Mouse (Mus musculus) c-Kit-positive CD71-positive TER-119-negative erythroid progenitor cells, embryonic 14.5 days (primary cell): ENCODE measurements at regions not wholly inside any gene's neighbourhood (a gene's known extent, or its start where the extent isn't known, plus 50 kb on each side); places are given as distances from the start of the nearest gene placed in this dataset.

Experiments
- DNase-seq: peaks from one replicate; pipeline ENCODE4 v3.0.0-alpha.2; 2013; ENCODE audit warnings: low read depth

DNA sequence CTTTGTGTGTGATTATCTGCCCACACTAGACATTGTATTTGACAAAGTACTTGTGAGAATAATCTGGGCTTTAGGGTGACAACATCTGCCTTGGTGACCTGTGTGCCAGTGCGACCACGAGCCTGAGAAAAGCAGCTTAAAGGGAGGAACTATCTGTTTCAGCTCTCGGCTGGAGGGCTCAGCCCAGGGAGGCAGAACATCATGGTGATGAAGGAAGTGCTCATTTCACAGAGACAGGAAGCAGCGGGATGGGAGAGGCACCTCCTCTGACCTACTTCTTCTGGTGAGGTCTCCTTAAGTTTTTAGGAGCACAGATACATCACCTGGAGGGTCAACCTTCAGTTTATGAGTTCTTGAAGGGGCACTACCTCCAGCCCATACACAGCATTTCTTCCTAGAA, 89.8 kb downstream of the Kif26a start:
- no peak for DNase-seq

DNA sequence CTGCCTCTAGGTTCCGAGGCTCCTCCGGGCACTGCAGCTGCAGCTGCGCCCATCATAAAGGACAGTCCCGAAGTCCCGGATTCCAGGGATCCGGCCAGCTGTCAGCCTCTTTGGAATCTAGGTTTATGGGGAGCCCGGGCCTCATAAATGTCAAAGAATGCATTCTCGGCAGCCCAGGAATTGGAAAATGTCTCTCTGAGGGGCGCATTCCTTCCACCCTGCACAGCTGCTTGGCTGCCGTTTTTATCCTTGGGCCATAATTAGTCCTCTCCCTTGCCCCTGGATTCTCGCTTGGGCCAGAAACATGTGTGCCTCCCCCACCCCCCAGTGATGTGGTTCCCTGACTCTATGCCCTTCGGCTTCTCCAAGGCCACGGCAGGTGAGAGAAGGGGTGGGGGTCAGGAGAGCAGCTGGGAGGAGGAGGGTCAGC, 91.1 kb downstream of the Kif26a start:
- DNase-seq = no peak

DNA sequence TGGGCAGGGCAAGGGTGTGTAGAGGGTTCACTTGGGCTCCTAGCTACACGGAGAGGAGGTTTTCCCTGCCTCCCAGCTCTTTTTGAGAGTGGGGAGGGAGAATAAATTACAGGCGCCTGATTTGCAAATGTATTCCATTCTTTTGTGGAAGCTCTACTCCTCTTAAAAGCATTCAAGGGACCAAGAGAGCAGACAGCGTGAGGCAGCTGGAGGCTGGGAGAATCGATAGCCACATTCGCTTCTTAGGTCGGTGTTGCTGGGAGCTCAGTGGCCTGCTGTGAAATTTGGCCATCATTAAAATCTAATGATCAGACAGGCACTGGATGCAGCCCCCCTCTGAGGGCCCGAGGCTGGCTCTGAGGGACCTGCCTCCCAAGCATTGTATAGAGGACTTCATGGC, 92.8 kb downstream of the Kif26a start:
- no peak for DNase-seq

DNA sequence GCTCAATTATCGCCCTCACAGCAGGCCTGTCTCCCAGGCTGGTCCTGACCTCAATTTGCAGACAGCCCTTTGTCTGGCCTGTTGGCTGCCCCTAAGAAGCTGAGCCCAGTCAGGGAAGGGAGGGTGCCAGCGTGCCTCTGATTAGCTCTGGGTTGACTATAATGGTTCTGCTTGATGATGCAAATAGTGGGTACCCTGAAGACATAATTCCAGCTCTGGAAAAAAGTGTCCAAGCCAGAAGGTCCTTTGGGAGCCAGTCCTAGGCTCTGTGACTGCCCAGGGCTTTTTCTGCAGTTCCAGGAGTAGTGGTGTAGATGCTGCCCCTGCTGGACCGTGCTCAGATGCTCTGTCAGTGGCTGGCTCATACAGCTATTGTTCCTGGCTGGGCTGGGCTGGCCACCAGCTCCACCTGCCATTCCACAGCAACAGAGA, 95.7 kb downstream of the Kif26a start:
- no peak for DNase-seq

- no peak for DNase-seq
These were observed 97.2 kb downstream of the Kif26a start for GRCm38 (mm10) chr12:112243231-112243630.

DNA sequence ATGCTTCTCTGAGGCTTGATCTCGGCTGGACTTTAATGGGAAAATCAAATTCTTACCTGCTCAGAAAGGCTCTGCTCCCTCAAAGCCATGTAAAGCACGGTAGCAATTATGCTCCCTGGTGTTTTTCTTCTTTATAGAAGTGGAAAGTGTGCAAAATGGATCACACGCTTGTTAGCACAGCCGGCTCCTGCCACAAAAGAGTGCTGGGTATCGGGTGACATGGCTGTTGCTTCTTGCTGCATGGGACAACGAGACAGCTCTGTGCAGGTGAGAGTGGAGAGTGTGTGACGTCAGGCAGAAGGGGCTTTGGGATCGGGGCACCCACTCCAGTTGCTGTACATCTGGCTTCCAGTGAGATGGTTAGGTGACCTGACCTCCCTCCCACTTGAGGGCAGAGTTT, 104.9 kb downstream of the Kif26a start:
- DNase-seq = no peak

GRCm38 (mm10) chr12:112253461-112253860, 107.5 kb downstream of the Kif26a start:
- DNase-seq = no peak

- no peak for DNase-seq
These were observed 109.2 kb downstream of the Kif26a start for GRCm38 (mm10) chr12:112255223-112255622.

DNA sequence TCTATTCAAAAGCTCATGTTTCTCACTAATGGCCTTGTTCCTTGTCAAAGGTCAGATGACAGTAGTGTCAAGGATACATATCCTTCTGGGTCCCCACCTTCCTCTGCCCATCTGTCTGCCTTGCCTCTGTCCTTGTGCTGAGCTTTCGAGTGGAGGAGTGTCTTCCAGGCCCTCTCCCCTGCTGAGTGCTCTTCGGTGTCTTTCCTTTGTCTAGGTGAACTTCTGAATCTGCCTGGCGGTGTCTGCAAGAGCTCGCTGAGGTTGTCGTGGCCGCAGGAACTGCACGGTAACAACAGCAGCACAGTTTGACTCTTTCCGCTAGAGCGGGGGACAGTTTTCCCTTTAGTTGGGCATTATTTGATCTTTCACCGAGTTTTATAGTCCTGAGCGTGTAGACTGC, 111.7 kb downstream of the Kif26a start:
- no peak for DNase-seq

DNA sequence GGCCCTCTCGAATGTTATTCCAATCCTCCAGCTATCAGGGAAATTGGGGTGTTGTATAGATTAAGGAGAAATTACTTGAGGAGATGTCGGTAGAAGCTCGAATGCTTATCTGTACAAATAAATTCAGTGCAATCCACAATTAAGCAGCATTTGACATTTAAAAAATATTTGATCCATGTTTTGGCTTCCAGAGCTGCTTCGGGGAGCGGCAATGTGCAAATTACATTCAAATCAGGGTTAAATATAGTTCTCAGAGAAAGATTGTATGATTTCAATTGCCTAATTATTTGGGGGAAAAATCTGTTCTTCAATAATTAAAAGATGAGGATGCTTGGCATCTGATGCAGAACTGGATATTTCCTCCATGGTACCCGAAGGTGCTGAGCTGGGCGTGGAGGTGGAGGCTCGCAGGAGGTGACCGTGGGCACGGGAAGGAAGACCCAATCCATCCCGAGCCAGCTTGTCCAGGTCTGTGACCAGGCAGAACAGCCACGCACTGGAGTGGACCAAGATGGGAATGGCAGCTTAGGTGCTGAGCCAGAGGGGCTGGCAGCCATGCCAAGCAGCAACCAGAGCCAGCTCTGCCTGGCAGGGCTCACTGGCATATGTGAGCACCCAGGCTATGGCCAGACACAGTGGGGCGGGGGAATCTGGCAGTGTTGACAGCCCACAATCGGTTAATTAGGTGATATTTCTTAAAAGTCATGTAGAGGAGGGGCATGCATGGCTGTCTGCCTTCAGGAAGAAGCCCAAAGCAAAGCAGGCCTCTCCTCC, 117.5 kb downstream of the Kif26a start:
- DNase-seq = no peak

DNA sequence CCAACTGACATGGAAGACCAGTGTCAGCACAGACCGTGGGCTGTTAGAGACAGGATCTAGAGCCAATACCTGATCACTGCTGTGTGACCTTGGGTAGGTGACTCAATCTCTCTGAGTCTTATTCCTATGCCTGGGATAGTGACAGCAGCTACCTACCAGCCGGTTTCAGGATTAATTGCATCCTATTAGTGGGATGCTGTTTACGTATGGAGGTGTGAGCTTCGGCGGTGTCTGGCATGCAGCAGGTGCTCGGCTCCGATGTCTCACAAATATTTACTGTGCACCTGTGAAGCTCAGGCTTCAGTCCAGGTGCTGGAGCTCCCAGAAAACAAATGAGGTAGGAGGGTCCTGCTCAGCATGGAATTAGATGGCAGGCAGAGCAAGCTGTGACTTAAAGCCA, 118.2 kb downstream of the Kif26a start:
- no peak for DNase-seq

DNA sequence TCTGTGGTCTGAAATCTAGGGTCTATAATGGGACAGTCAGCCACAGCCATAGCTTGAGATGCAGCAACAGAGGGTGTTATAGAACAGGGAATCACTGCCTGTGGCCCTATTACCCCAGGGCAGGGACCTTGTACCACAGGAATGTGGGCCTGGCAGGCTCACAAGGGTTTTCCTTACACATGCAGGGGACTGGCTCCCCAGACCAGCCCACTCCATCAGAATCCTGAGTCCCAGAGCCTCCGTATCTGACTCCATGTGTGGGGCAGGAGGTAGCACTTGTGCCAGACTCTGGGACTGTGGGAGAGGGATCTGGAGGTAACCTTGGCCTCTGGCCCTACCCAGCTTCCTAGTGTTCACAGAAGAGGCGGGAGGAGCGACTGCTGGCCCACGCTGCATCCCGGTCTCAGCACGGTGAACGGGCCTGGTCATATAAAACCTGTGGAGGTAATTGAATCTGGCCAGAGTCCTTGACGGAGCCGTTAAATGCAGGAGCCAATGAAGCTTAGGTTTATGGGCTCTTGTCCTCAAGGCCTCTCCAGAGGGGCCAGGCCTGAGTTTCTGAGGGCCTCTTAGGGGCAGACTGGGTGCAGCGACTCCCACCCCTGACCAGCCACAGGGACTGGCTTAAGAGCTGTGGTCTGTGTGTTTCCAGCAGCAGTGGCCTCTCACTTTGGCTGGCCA, 119.4 kb downstream of the Kif26a start:
- no peak for DNase-seq

- no peak for DNase-seq
These were observed 128.0 kb downstream of the Kif26a start for GRCm38 (mm10) chr12:112274026-112274425.

DNA sequence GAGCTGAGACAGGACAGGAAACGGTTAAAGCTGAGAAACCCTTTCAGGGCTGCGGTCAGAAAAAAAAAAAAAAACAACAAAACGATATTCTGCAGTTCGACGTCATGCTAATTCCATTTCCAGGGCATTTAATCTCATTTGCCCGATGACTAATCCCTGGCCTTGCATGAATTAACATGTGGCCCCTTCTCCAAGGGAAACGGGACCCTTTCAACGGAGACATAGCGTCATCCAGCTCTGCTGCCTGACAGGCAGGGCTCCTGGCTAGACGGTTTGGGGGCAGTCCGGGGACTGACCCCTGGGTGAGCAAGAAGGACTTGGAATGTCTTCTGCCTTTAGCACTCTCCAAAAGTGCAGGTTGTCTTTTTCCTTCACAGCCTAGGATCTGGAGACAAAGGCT, 128.7 kb downstream of the Kif26a start:
- DNase-seq = no peak

DNA sequence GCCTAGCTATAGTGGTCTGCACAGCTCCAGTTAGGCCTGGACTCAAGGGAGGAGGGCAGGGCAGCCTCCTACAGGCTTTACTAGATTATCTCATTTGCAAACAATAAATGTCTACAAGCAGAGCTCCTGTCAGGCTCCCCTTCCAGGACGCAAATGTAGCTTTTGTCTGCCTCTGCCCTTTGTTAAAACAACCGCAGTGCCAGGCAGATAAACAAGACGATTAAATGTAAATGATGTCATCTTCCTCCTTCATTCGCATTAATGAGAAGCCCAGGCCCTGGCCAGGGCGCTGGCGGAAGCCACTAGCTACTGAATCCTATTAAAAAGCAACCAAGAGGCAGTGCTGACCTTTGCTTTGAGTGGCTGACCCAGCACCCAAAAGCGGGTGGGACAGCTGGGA, 130.6 kb downstream of the Kif26a start:
- no peak for DNase-seq

DNA sequence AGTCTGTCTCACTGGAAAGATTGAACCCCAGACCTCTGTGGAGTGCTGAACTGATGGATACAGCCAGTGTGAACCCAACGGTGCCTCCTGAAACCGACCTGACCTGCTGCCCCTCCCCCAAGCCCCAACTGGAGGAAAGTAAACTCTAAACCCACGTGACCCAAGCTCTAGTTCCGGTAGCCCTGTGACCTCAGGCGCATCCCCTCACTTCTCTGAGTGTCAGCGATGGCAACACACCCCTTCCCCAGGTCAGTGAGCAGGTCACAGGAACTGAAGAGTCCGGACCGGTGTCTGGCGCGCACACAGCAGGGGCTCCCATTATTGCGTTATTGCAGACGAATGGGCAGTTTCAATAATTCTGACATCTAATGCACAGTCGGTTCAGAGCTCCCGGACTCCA, 131.5 kb downstream of the Kif26a start:
- no peak for DNase-seq

GRCm38 (mm10) chr12:112285096-112285495, 139.1 kb downstream of the Kif26a start:
- DNase-seq = no peak

DNA sequence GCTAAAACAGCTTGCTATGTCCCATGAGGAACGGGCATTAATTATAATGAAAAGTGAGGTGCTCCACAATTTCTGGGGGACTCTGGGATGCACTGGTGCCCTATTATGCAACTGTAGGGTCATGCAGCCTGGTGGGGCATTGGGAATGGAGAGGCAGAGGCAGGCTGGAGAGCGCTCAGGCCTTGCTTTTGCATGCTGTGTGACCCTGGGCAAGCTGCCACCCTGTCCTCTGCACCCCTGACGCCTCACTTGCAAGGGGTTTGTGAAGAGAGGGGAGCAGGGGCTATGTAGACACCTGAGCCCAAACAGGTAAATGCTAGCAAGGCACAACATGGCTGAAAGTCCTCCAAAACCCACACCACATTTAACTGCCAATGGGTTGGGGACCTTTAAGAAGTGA, 142.8 kb downstream of the Kif26a start:
- no peak for DNase-seq

GRCm38 (mm10) chr12:112290299-112290698, 144.3 kb downstream of the Kif26a start:
- DNase-seq = no peak

- DNase-seq = peak; percentile 39
These were observed 145.9 kb downstream of the Kif26a start for GRCm38 (mm10) chr12:112291748-112292561.

DNA sequence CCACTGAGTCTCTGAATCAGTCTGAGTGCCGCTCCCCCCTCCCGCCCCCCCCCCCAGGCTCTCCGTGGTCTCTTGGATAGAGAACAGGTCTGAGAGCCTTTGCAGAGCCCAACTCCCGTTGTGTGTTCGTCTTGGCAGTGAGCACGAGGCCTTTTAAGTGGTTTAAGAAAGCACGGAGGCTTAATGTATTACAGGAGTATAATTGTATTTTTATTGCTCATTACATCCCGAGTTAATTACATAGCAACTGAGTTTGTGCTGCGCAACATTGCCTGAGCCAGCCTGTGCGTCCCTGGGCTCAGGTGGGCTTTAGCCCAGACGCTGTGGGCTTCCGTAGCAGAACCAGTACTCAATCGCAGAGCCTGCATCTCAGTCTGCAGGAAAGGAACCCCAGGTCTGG, 147.1 kb downstream of the Kif26a start:
- DNase-seq = no peak

- no peak for DNase-seq
These were observed 149.4 kb downstream of the Kif26a start for GRCm38 (mm10) chr12:112295337-112295941.
